Comparison of ENCODE assay signal across 23 mouse cellular contexts in genomic region chrX:75102293-75102692, GRCm38 (mm10). TPM values are rescaled to one million over a fixed set of nuclear protein-coding genes. Genes with fewer than 3 reads are reported as not detected.
DNase-seq lines count a peak whose midpoint lies in the region; ATAC-seq and TF ChIP-seq lines count a peak whose summit lies in the region.
"Had no signal": no experiment of that assay in that cellular context is flagged by ENCODE, and none has a peak within 500 bp of the region (broad histone marks: within the 10 kb centered on the region; RNA-seq: fewer than 3 reads in every experiment).

No protein-coding gene starts in this region.

- TF ChIP-seq CTCF in G1E (IDR thresholded peaks at IDR 0.05; ENCODE audit: low read depth, low read length): no peak

- H3K27me3 ChIP-seq in G1E (ENCODE audit: insufficient read depth, low read length): no peaks in the 10 kb centered on the region
- no peaks in the 10 kb centered on the region for H3K27me3 ChIP-seq in liver, embryonic 16.5 days (ENCODE audit: control insufficient read depth, insufficient read depth, low read depth, low read length)
- H3K27me3 ChIP-seq in midbrain, embryonic 10.5 days (ENCODE audit: low read depth, poor library complexity, severe bottlenecking): no peaks in the 10 kb centered on the region
- H3K27me3 ChIP-seq in forebrain, embryonic 14.5 days (replicated peaks; ENCODE audit: control insufficient read depth, insufficient read depth, low read length): no peaks in the 10 kb centered on the region
- H3K27me3 ChIP-seq: embryonic facial prominence, embryonic 15.5 days; forebrain, embryonic 12.5 days; heart, embryonic 15.5 days; hindbrain, embryonic 13.5 days had no signal

- no peaks in the 10 kb centered on the region for H3K9me3 ChIP-seq in G1E (replicated peaks)
- H3K9me3 ChIP-seq in liver, embryonic 16.5 days (replicated peaks; ENCODE audit: control insufficient read depth, low read length): no peaks in the 10 kb centered on the region
- no peaks in the 10 kb centered on the region; the same call in 1 of the 2 replicates for H3K9me3 ChIP-seq in midbrain, embryonic 10.5 days (replicated peaks)
- H3K9me3 ChIP-seq in forebrain, embryonic 14.5 days (replicated peaks; ENCODE audit: control insufficient read depth, low read length): no peaks in the 10 kb centered on the region
- H3K9me3 ChIP-seq: embryonic facial prominence, embryonic 15.5 days; forebrain, embryonic 12.5 days; heart, embryonic 15.5 days; hindbrain, embryonic 13.5 days had no signal

- H3K36me3 ChIP-seq in G1E (replicated peaks): peaks cover 62% of the 10 kb centered on the region
- peaks cover 27% of the 10 kb centered on the region for H3K36me3 ChIP-seq in liver, embryonic 16.5 days (ENCODE audit: control insufficient read depth, insufficient read depth)
- peaks cover 90% of the 10 kb centered on the region for H3K36me3 ChIP-seq in midbrain, embryonic 10.5 days
- peaks cover 38% of the 10 kb centered on the region for H3K36me3 ChIP-seq in forebrain, embryonic 14.5 days (ENCODE audit: control insufficient read depth, insufficient read depth, low read length)

- no peak for DNase-seq in G1E (ENCODE audit: low spot score)
- DNase-seq in midbrain, embryonic 10.5 days (ENCODE audit: low spot score): no peak
- no peak for DNase-seq in left cerebral cortex, postnatal 10 days (ENCODE audit: extremely low spot score in 1 of 2, low spot score in 2 of 2)
- DNase-seq in forebrain, embryonic 14.5 days (ENCODE audit: low spot score): no peak
- DNase-seq: adrenal gland, adult 2 months; adrenal gland, postnatal 36 days; cerebellum, adult 2 months; cerebellum, postnatal 10 days; embryo, embryonic 11 days; forebrain, postnatal 0 days; gastrocnemius, postnatal 14 days; heart, adult 2 months; heart, postnatal 14 days had no signal

- H3K4me2 ChIP-seq in liver, embryonic 16.5 days (ENCODE audit: low read depth, low read length): no peak overlapping the region
- H3K4me2 ChIP-seq in forebrain, embryonic 14.5 days (ENCODE audit: low read length): no peak overlapping the region
- H3K4me2 ChIP-seq: embryonic facial prominence, embryonic 15.5 days; forebrain, embryonic 12.5 days; heart, embryonic 11.5 days; heart, embryonic 15.5 days; hindbrain, embryonic 13.5 days had no signal

- H3K4me1 ChIP-seq in G1E (ENCODE audit: insufficient read depth, low read depth, low read length): peaks cover 26% of the 10 kb centered on the region; the same call in 1 of the 2 replicates
- no peaks in the 10 kb centered on the region for H3K4me1 ChIP-seq in liver, embryonic 16.5 days (ENCODE audit: control insufficient read depth, low read depth, low read length)
- H3K4me1 ChIP-seq in midbrain, embryonic 10.5 days: peaks cover 4% of the 10 kb centered on the region; the same call in 1 of the 2 replicates
- no peaks in the 10 kb centered on the region for H3K4me1 ChIP-seq in forebrain, embryonic 14.5 days (ENCODE audit: control insufficient read depth, insufficient read depth, low read length)
- H3K4me1 ChIP-seq: embryonic facial prominence, embryonic 15.5 days; forebrain, embryonic 12.5 days; heart, embryonic 15.5 days had no signal

- H3K9ac ChIP-seq in liver, embryonic 16.5 days (ENCODE audit: low read depth, low read length): no peak overlapping the region
- H3K9ac ChIP-seq in forebrain, embryonic 14.5 days (ENCODE audit: low read length): no peak overlapping the region
- H3K9ac ChIP-seq: embryonic facial prominence, embryonic 15.5 days; forebrain, embryonic 12.5 days; forebrain, postnatal 0 days; heart, embryonic 15.5 days; hindbrain, embryonic 13.5 days had no signal

- intact Hi-C loops in left cerebral cortex, postnatal 10 days (cut with DNase I): no loop called here

- H3K27ac ChIP-seq in liver, embryonic 16.5 days (ENCODE audit: low read length): no peak overlapping the region
- H3K27ac ChIP-seq in midbrain, embryonic 10.5 days (replicated peaks): no peak overlapping the region
- no peak overlapping the region for H3K27ac ChIP-seq in forebrain, embryonic 14.5 days (ENCODE audit: low read depth, low read length)
- H3K27ac ChIP-seq: embryonic facial prominence, embryonic 15.5 days; forebrain, embryonic 12.5 days; heart, adult 2 months; heart, embryonic 15.5 days; hindbrain, embryonic 13.5 days; hindbrain, postnatal 0 days had no signal

- H3K4me3 ChIP-seq in G1E (ENCODE audit: low read depth, low read length): no peak overlapping the region
- H3K4me3 ChIP-seq in liver, embryonic 16.5 days (ENCODE audit: low read depth, low read length): no peak overlapping the region
- H3K4me3 ChIP-seq in midbrain, embryonic 10.5 days: no peak overlapping the region
- H3K4me3 ChIP-seq in forebrain, embryonic 14.5 days (ENCODE audit: low read depth, low read length): no peak overlapping the region
- H3K4me3 ChIP-seq: embryonic facial prominence, embryonic 15.5 days; forebrain, embryonic 12.5 days; heart, adult 2 months; heart, embryonic 15.5 days; hindbrain, embryonic 13.5 days had no signal

- peak; percentile 45; the same call in 1 of the 2 replicates for ATAC-seq in G1E (ENCODE audit: extremely low read depth, insufficient number of reproducible peaks, low FRiP score, poor library complexity, severe bottlenecking)
- ATAC-seq in erythroblast, adult 5-6 weeks (replicated peaks; ENCODE audit: low FRiP score, poor library complexity, severe bottlenecking): peak; percentile 95
- peak; percentile 45 for ATAC-seq in liver, embryonic 16.5 days (ENCODE audit: low read depth)
- no peak for ATAC-seq in forebrain, embryonic 14.5 days
- ATAC-seq: activated CD4-positive, CD25-positive, alpha-beta regulatory T cell, adult 4 months; forebrain, postnatal 0 days; hindbrain, postnatal 0 days; Patski had no signal

- WGBS in liver, embryonic 16.5 days (ENCODE audit: insufficient replicate concordance): 62% methylated on average over 6 of the region's 6 CpGs
- 92% methylated on average over 6 of the region's 6 CpGs for WGBS in midbrain, embryonic 10.5 days
- 85% methylated on average over 6 of the region's 6 CpGs for WGBS in forebrain, embryonic 14.5 days

RNA-seq across cellular contexts. Expression of gene Dkc1, which starts 6.6 kb away (rescaled TPM):
- 249 and 285 TPM in 2 replicates for total RNA-seq in G1E (2014; fragmentation: Nextera tagmentation)
- 270 and 288 TPM in 2 replicates for total RNA-seq in G1E (2017)
- polyA plus RNA-seq in G1E (2012): 11.8 and 17.2 TPM in 2 replicates
- 30.6 and 34.5 TPM in 2 replicates for total RNA-seq in erythroblast, adult 5-6 weeks (2015; ENCODE audit: low replicate concordance)
- 64.7 and 81.0 TPM in 2 replicates for total RNA-seq in erythroblast, adult 5-6 weeks (2017; ENCODE audit: low replicate concordance)
- 60.2 and 67.1 TPM in 2 replicates for polyA plus RNA-seq in liver, embryonic 16.5 days (2015; fragmentation: Nextera tagmentation; extraction: Ambion mirVana)
- polyA plus RNA-seq in midbrain, embryonic 10.5 days (2016; fragmentation: Nextera tagmentation; extraction: Ambion mirVana): 207 and 233 TPM in 2 replicates
- 10 to 100 TPM; 24.7 to 25.1 TPM for total RNA-seq in left cerebral cortex, postnatal 10 days (2021)
- polyA plus RNA-seq in forebrain, embryonic 14.5 days (2014; fragmentation: Nextera tagmentation; extraction: Ambion mirVana): 62.7 and 68.4 TPM in 2 replicates

RNA-seq across cellular contexts. Expression of gene Gab3, which starts 17.0 kb away (rescaled TPM):
- total RNA-seq in G1E (2014; fragmentation: Nextera tagmentation) (7.1 and 7.8 TPM in 2 replicates), G1E (2017) (2.8 and 2.9 TPM in 2 replicates)
- polyA plus RNA-seq in G1E (2012): 0.17 and 0.37 TPM in 2 replicates
- 15.0 and 24.4 TPM in 2 replicates for total RNA-seq in erythroblast, adult 5-6 weeks (2015; ENCODE audit: low replicate concordance)
- 9.6 and 9.8 TPM in 2 replicates for total RNA-seq in erythroblast, adult 5-6 weeks (2017; ENCODE audit: low replicate concordance)
- polyA plus RNA-seq in liver, embryonic 16.5 days (2015; fragmentation: Nextera tagmentation; extraction: Ambion mirVana): 1.4 TPM in 2 replicates
- polyA plus RNA-seq in midbrain, embryonic 10.5 days (2016; fragmentation: Nextera tagmentation; extraction: Ambion mirVana): 0.83 and 1.0 TPM in 2 replicates
- 1 to 10 TPM; 1.1 to 2.9 TPM for total RNA-seq in left cerebral cortex, postnatal 10 days (2021)
- 0.84 and 1.0 TPM in 2 replicates for polyA plus RNA-seq in forebrain, embryonic 14.5 days (2014; fragmentation: Nextera tagmentation; extraction: Ambion mirVana)

RNA-seq across cellular contexts. Expression of gene Mpp1, which starts 28.5 kb away (rescaled TPM):
- total RNA-seq in G1E (2014; fragmentation: Nextera tagmentation) (57.8 and 64.9 TPM in 2 replicates), G1E (2017) (39.9 and 45.1 TPM in 2 replicates)
- polyA plus RNA-seq in G1E (2012): 2.9 and 3.7 TPM in 2 replicates
- total RNA-seq in erythroblast, adult 5-6 weeks (2015; ENCODE audit: low replicate concordance): 310 and 311 TPM in 2 replicates
- total RNA-seq in erythroblast, adult 5-6 weeks (2017; ENCODE audit: low replicate concordance): 386 and 717 TPM in 2 replicates
- polyA plus RNA-seq in liver, embryonic 16.5 days (2015; fragmentation: Nextera tagmentation; extraction: Ambion mirVana): 155 and 158 TPM in 2 replicates
- polyA plus RNA-seq in midbrain, embryonic 10.5 days (2016; fragmentation: Nextera tagmentation; extraction: Ambion mirVana): 21.9 and 27.1 TPM in 2 replicates
- 10 to 100 TPM; 25.5 to 26.8 TPM for total RNA-seq in left cerebral cortex, postnatal 10 days (2021)
- polyA plus RNA-seq in forebrain, embryonic 14.5 days (2014; fragmentation: Nextera tagmentation; extraction: Ambion mirVana): 17.6 and 21.5 TPM in 2 replicates
